Mouse (Mus musculus) frontal cortex, postnatal 25 days (tissue): ENCODE measurements around the gene Ermp1.

Experiments
- DNase-seq, 2 experiments: peaks; one replicate each; pipeline ENCODE4 v3.0.0; 2022; ENCODE audit warnings: low spot score in 2 of 2

The Ermp1 gene

GRCm38 (mm10) chr19:29647651-29648549 lies at the start of gene Ermp1:
Gene Ermp1 (minus strand): TSS chr19:29648415.
- peak; percentile 98 to 99 for DNase-seq

DNA sequence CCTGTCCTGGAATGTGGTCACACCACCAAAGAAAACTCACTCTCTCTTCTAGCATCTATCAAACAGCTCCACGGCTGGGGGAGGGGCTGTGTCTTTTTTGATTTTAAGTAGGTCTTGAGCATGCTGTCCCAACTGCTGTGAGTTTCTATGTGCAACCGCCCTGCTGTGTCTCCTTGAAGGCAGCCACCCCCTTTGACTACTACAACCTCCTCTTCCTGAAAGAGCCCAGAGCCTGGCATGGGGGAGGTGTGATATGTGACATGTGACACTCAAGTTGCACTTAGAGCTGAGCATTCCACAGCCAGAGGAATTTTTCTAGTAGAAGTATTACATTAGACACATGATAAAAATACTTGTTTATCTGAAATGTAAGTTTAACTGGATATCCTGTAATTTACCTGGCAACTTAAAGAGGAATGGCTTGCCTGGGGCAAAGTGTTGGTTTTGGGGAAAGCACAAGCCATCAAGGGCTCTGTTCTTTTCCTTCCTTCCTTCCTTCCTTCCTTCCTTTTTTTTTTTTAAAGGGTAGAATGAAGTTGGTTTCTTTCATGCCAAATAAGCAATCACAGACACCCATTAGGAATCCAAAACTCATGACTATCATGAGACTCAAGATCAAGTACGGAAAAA lies 49.1 kb upstream of the Ermp1 start, which contains the start of gene Mlana:
Mlana (plus strand) TSS at position 580 of the 630 bp plus-strand sequence.
- DNase-seq: no peak

DNA sequence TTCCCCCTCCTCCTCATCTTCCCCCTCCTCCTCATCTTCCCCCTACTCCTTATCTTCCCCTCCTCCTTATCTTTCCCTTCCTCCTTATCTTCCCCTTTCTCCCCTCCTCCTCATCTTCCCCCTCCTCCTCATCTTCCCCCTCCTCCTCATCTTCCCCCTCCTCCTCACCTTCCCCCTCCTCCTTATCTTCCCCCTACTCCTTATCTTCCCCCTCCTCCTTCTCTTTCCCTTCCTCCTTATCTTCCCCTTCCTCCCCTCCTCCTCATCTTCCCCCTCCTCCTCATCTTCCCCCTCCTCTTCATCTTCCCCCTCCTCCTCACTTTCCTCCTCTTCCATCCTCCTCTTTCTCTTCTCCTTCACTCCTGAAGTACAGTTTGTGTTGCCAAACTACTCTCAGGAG lies 48.6 kb upstream of the Ermp1 start:
- DNase-seq: no peak

DNA sequence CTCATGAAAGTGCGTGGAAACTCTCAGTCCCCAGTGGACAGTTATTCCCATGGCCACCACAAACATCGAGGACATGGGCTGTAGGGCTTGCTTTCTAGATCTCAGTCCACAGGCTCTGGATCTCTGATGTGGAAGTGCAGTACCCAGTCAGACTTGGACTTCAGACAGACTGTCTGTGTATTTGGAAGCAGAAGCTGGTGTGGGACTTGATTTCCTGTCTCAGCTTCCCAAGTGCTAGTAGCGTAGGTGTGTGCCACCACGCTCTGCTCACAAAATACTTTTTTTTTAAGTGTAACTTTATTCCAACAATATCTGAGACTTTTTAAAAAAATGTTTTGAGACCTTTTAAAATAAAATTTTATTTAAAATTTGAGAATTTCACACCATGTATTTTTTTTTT lies 48.1 kb upstream of the Ermp1 start:
- no peak for DNase-seq

DNA sequence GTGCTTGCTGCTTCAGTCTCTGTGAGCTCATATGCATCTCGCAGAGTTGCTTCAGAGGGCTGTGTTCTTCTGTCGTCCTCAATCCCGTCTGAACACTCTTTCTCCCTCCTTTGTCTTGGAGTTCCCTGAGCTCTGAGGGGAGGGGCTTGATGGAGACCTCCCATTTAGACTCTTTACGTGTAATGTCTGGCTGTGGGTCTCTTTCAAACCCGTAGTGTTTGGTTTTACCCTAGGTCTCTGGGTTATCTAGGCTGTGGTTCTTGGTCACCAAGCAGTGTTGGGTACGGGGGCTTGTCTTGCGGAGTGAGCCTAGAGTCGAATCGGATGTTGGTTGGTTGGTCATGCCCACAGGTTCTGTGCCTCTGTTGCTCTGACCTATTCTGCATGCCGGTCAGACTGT lies 46.9 kb upstream of the Ermp1 start:
- no peak for DNase-seq

DNA sequence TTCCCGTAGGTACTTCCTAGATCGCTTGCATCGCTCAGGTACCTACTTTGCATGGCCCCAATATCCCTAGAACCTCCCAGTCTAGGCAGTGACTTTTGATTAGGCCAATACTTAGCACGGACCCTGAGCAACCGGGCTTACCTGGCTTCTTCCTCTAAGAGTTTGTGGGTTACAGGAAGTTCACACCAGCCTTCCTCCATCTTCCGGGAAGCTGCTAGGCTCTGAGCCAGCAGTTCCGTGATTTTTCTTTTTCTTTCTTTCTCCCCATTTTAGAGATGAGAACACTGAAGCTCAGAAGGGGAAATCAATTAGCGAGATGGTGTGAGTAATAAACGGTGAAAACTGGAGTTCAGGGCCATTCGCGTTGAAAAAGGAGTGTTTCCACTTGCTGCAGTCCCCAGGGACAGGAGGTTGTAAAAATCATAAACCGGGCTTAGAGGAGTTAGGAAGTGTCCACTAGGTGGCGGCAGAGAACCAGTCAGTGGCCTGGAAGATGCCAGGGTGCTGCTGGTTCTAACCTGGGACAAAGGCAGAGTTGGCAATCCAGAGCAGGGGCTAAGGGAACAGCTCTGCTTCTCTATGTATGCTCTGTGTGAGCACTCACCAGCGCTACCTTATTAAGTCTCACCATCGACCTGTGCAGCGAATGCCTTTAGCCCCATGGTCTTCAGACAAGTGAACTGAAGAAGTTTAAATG lies 35.8 kb upstream of the Ermp1 start:
- DNase-seq: peak; percentile 82 to 83

GRCm38 (mm10) chr19:29680182-29681152 lies 32.3 kb upstream of the Ermp1 start:
- no peak for DNase-seq

- DNase-seq: no peak
Measured at GRCm38 (mm10) chr19:29678181-29678778, 30.1 kb upstream of the Ermp1 start.

DNA sequence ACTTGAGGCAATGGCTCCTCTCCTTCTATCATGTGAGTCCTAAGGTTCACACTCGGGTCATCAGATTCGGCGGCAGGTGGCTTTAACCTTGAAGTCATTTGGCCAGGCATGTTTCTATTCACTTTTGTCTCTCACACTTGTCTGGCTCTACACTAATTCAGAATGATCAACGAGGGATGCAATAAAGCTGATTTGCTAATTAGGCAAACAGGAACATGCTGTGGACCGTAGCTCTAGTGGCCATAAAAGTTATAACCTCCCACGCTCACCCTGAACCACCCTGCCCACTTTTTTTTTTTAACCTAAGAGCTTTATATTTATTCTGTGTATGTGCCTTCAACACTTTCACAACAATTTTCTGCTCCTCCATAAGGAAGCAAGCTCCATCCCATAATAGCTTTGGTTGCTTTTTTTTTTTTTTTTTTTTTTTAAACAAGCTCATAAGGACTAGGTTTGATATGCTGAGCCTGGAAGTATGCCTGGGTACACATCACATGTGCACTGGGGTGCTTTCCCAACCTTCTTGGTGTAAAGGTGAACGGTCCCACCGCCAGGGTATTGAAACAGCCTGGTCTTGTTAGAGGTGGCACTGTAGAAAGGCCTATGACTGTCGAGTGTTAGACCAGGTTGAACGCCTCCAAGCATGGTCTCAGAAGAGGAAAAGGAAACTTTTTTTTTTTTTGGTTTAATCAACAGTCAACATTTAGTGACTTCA lies 28.4 kb upstream of the Ermp1 start:
- DNase-seq: no peak

DNA sequence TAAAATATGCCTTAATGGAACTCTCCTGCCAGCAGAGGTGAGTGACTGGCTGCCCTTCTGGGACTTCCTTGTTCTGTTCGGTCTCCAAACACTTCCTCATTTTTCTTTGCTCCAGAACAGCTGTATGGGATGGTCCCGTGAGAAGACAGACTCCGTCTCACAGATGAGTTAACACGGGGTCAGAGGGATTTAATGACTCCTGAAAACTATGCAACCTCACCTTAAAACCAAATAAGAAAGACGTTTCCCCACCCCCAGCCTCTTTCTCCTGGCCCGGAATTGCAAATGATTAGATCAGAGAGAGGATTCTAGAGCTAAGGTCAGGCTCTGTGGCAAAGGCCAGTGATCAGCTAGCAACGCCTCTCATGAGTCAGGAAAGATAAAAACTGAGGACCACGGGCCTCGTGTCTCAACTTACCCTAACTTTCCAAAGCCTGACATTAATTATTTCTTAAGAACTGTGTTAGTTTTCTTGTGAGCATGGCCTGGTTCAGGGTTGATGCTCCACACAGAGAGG lies 27.4 kb upstream of the Ermp1 start:
- no peak for DNase-seq

DNA sequence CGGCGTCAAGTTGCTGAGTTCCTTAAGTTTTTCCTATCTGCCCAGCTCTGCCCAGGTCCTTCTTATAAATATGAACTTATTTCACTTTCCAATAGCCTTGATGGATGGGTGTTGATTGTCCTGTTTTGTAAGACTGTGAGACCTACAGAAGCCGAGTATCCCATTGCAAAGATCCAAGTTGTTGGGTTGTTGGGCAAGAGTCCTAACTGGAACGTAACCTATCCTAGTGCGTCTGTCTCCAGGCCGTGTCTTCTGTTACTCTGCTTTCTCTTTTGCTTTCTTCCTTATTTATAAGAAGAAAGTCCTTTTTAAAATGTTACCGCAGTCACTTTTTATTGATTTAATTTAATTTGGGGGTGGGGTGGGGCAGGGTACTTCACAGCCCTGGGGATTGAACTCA lies 26.7 kb upstream of the Ermp1 start:
- DNase-seq: no peak

DNA sequence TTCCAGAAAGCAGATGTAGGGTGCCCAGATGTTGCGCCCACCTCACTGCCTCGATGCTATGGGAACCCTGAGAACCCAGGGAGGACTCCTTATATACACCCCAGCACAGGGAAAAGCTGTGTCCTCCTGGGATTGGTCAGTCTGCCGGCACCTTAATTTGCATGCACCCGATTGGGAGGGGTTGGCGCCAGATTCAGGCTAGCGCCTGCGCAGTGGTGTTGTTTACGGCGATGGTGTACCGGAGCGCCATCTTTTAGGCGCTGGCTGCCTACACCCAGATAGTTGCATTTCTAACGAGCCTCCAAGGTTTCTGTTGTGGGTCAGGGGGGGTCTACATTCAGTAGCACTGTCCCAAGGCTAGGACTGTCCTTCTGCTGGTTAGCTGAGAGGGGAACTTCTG lies 24.4 kb upstream of the Ermp1 start:
- DNase-seq: no peak

- no peak for DNase-seq
Measured at GRCm38 (mm10) chr19:29671160-29671559, 22.9 kb upstream of the Ermp1 start.

DNA sequence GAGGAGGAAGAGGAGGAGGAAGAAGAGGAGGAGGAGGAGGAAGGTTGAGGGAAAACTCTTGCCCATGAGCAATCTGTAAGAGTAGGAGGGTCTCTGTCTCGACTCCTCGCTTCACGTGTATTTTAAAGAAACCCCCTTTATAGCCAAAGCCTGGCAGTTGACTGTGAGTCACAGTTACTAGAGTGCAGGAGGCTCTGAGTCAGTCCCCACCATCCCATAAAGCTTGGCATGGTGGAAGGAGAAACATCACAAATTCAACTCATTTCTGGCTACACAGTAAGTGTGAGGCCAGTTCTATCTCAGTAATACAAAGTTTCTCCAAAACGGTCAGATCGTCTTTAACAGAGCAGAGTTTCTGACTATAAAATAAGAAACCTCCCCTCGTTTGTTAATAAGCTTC lies 22.0 kb upstream of the Ermp1 start:
- no peak for DNase-seq

DNA sequence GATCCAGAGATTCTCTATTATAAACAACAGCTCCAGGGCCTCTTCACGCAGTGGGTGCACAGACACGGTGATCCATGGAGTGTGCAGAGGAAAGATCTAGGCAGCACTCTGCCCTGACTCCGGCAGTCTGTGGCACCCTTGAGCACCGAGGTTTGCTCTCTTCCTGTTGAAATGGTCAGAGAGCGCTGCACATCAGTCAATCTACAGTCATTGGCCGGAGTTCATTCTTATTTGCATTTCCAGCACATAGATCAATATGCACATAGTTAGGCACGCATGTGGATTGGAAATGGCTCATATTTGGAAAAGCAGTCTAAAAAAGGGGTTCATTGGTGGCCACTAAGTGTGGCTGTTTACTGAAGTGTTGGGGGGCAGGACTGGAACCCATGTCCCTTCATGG lies 19.9 kb upstream of the Ermp1 start:
- DNase-seq: no peak

DNA sequence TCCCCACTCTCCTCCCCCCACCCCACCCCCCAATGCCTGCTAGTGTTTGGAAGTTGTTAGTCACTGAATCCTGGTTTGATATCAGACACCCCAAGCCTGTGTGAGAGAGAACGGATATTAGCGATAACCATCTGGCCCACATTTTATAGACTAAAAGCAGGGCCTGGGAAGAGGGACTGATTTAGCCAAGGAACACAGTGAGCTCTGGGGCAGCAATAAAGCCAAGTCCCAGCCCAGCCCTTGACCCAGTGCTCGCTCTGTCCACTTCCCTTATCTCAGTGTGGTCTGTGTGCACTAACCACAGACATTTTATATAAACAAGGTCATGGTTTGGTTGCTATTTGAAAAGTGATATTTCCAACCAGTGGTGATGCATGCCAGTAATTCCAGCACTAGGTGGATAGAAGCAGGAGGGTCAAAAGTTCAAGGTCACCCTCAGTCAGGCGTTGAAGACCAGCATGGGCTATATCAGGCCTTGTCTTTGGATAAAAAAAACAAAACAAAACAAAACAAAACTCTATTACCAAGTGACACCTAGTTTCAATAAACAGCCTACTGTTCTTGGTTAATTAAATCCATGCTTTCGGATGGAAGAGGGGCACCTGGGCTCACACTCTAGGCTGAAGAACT lies 18.9 kb upstream of the Ermp1 start:
- no peak for DNase-seq

GRCm38 (mm10) chr19:29666164-29666563 lies 17.9 kb upstream of the Ermp1 start:
- DNase-seq: no peak

DNA sequence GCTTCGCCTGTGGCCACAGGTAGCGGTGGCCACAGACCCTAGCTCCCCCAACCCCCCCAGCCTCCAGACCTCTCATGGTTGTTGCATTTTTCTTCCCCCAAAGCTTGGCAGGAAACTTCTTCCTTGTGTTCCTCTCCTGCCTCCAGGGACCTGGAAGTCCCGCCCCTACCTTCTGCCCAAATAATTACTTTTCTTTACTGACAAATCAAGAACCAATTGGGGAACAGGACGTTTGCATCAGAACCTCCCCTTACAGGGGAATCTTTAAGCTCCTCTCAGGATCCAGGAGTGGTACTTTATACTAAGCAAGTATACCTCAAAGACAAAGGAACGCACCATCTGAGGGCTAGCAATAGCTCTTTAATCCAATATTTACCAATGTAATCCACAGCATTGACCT lies 16.7 kb upstream of the Ermp1 start:
- no peak for DNase-seq

- DNase-seq: no peak
Measured at GRCm38 (mm10) chr19:29663780-29664179, 15.6 kb upstream of the Ermp1 start.
